Mouse (Mus musculus) spleen, adult 2 months (tissue): Measurements from ENCODE around the gene Tdrd7.

Source experiments
- CTCF ChIP-seq: fragments of 200-500 bp; IDR thresholded peaks from 2 replicates; pipeline ENCODE4 v1.5.1; 2011; ENCODE audit warnings: mild to moderate bottlenecking, inconsistent platforms; ENCODE audit not compliant: insufficient read depth, insufficient read length, insufficient replicate concordance; ENCODE audit errors: extremely low read depth
- POLR2A ChIP-seq: fragments of 200-500 bp; IDR thresholded peaks from 2 replicates; pipeline ENCODE4 v1.6.1; 2011; ENCODE audit warnings: low read depth, low read length, inconsistent platforms

- no peak for TF ChIP-seq CTCF
- TF ChIP-seq POLR2A: no peak
These were observed 110.5 kb downstream of the Tdrd7 start for GRCm38 (mm10) chr4:46075664-46076063.
